Mouse (Mus musculus) adrenal gland, postnatal 10 days (tissue): ENCODE measurements around the gene Olfr142. TPM values are rescaled to one million over a fixed set of nuclear protein-coding genes. Genes with fewer than 3 reads are reported as not detected.
"Not testable (repeated sequence)": the region's sequence is repeated elsewhere in the genome, so short reads cannot be mapped to it uniquely, and the experiment has no call there.

Source experiments
- DNase-seq: peaks from one replicate; pipeline ENCODE4 v3.0.0; 2021; ENCODE audit warnings: mixed read lengths
- long read RNA-seq, 2 experiments: library from polyadenylated mRNA; stranded (forward); transcript quantifications; one replicate each; pipeline ENCODE4 v2.0.0; 2021
- total RNA-seq, 2 experiments: library from RNA; stranded (reverse); gene quantifications; 2 replicates each; pipeline ENCODE4 v1.2.3; 2021

The Olfr142 gene
- total RNA-seq: not detected
- long read RNA-seq, experiment 1: 0 reads
- long read RNA-seq, experiment 2: 0 reads

DNA sequence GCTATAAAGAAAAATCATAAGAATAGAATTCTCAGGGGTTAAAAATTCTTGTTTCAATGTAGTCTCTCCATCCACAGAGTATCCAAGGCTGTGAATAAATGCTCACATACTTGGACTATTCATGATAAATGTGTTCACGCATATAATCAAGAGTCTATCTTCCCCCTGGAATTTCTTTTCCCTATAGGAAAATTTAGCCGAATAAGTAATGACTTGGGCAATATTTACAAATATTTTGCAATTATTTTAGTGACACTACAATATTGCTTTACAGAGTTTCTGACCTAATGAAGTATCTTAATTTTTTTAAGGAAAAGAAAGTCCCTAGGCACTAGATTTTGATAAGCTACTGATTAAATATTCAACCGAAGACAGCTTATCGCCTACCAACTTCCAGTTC lies at the start of gene Olfr142:
TSS of gene Olfr142 (minus strand) at position 101 of the 400 bp plus-strand sequence.
- DNase-seq: no peak

DNA sequence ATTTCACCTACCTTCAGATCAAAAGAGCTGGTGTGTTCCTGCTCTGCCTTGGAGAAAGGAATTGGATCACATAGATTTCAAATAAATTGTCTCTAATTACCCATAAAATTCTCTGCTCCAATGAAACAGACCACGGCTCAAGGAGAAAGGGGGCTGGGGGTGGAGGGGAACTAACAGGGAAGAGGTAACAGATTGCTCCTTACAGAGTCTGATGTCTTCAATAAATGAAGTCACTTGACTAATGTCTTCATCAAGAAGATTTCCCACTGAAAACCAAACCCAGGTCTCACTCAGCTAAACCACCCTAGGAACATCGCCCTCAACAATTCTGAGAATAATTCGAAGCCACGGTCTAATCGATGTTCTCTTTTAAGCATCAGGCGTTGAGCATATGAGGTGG lies 35.3 kb upstream of the Olfr142 start, which contains the start of gene Olfr1272:
TSS of gene Olfr1272 (minus strand) at position 101 of the 400 bp plus-strand sequence.
- no peak for DNase-seq

DNA sequence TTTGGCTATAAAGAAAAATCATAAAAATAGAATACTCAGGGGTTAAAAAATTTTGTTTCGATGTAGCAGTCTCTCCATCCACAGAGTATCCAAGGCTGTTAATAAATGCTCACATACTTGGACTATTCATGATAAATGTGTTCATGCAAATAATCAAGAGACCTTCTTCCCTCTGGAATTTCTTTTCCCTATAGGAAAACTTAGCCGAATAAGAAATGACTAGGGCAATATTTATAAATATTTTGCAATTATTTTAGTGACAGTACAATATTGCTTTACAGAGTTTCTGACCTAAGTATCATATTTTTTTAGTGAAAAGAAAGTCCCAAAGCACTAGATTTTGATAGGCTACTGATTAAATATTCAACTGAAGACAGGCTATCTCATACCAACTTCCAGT lies 13.5 kb upstream of the Olfr142 start, which contains the start of gene Olfr1271:
TSS of gene Olfr1271 (minus strand) at position 101 of the 400 bp plus-strand sequence.
- DNase-seq: no peak

DNA sequence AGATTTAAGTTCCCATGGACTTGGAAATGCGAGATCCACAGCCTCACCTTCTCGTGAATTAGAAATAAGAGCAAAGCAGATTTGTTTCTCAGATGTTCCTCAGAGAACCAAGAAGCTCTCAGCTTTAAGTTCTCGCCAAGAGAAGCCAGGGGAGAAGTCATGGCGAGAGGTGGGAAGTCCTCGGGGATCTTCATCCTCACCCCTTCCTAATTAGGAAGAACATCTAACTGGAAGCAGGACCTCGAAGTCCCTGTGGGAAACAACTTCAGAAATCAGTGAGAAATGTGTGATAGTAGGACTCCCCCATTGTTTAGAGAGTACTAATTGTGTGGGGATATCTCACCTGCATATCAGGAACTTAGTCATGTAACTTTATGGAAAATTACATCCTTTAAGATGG lies 33.0 kb downstream of the Olfr142 start, which contains the start of gene Olfr1506:
TSS of gene Olfr1506 (minus strand) at position 101 of the 400 bp plus-strand sequence.
- not testable (repeated sequence) for DNase-seq

Other genes with a start within 250 kb of the Olfr142 start
- gene Olfr1263, start 245.5 kb downstream of the Olfr142 start, total RNA-seq: not detected
- not detected for gene Olfr1264, start 232.0 kb downstream of the Olfr142 start, total RNA-seq
- gene Olfr1265, start 222.3 kb downstream of the Olfr142 start, total RNA-seq: not detected
- gene Olfr140, start 194.0 kb downstream of the Olfr142 start, total RNA-seq: not detected
- not detected for gene Olfr1269, start 136.2 kb downstream of the Olfr142 start, total RNA-seq
- not detected for gene Olfr32, start 115.3 kb downstream of the Olfr142 start, total RNA-seq
- gene Olfr1270, start 104.5 kb downstream of the Olfr142 start, total RNA-seq: not detected
- gene Olfr1506, start 33.1 kb downstream of the Olfr142 start, total RNA-seq: not detected
- gene Olfr1271, start 13.4 kb upstream of the Olfr142 start, total RNA-seq: not detected
- gene Olfr1272, start 35.2 kb upstream of the Olfr142 start, total RNA-seq: not detected
- under 1 TPM in 1 of 2 experiments, not detected in 1; 0.15 TPM for gene Gm13769, start 64.6 kb upstream of the Olfr142 start, total RNA-seq
- gene Olfr1274-ps, start 141.1 kb upstream of the Olfr142 start, total RNA-seq: not detected